Mouse (Mus musculus) hindbrain, embryonic 10.5 days (tissue): ENCODE results near the gene Cish. TPM values are rescaled to one million over a fixed set of nuclear protein-coding genes. Genes with fewer than 3 reads are reported as not detected.

ENCODE experiments used
- DNase-seq: peaks from one replicate; pipeline ENCODE4 v3.0.0-alpha.2; 2017; ENCODE audit warnings: low spot score
- H3K27ac ChIP-seq: fragments of 300-500 bp; sonication (generic); 2 replicates; pipeline ENCODE4 v1.5.1; 2016; ENCODE audit warnings: mild to moderate bottlenecking, moderate library complexity
- H3K27me3 ChIP-seq: fragments of 300-500 bp; sonication (generic); 2 replicates; pipeline ENCODE4 v1.6.1; 2016; ENCODE audit warnings: mild to moderate bottlenecking; ENCODE audit not compliant: poor library complexity, insufficient read depth, severe bottlenecking
- H3K36me3 ChIP-seq: fragments of 300-500 bp; sonication (generic); 2 replicates; pipeline ENCODE4 v1.6.1; 2016; ENCODE audit warnings: mild to moderate bottlenecking, moderate library complexity
- H3K4me1 ChIP-seq: fragments of 300-500 bp; sonication (generic); replicated peaks from 2 replicates; pipeline ENCODE4 v1.6.1; 2016; ENCODE audit warnings: mild to moderate bottlenecking
- H3K4me3 ChIP-seq: fragments of 300-500 bp; sonication (generic); 2 replicates; pipeline ENCODE4 v1.5.1; 2016; ENCODE audit warnings: mild to moderate bottlenecking, moderate library complexity
- H3K9me3 ChIP-seq: fragments of 300-500 bp; sonication (generic); 2 replicates; pipeline ENCODE4 v1.6.1; 2016; ENCODE audit warnings: mild to moderate bottlenecking, moderate library complexity
- WGBS: fragments of 180-500 bp; shearing (Covaris S2); methylation state at CpG from one replicate; pipeline ENCODE4 v1.1.7; 2016; 5-methylcytosine and 5-hydroxymethylcytosine counted together
- polyA plus RNA-seq: library from polyadenylated mRNA; unstranded; fragments of >200 nt; fragmentation: Nextera tagmentation; extraction: Ambion mirVana; gene quantifications from 2 replicates; pipeline ENCODE4 v1.2.1, GENCODE M21; 2016

Gene Cish
- polyA plus RNA-seq, 1 experiment from 2014 or later, result 9.7 TPM

- no peaks in the 10 kb centered on the region for H3K9me3 ChIP-seq
- H3K27ac ChIP-seq, result no peak overlapping the region
- WGBS, result 85% methylated on average over 4 of the region's 4 CpGs
- H3K27me3 ChIP-seq, result peaks cover 30% of the 10 kb centered on the region
- H3K4me1 ChIP-seq, result peaks cover 32% of the 10 kb centered on the region
- H3K36me3 ChIP-seq, result peaks cover 5% of the 10 kb centered on the region
- peak overlapping the region; percentile 69 for H3K4me3 ChIP-seq
- no peak for DNase-seq
These were observed 210 bp upstream of the Cish start for GRCm38 (mm10) chr9:107295616-107296015.

- DNase-seq, result no peak
- H3K4me3 ChIP-seq, result peak overlapping the region; percentile 69
- no peaks in the 10 kb centered on the region for H3K9me3 ChIP-seq
- H3K4me1 ChIP-seq, result peaks cover 32% of the 10 kb centered on the region
- H3K27ac ChIP-seq, result peak overlapping the region; percentile 86
- 10% methylated on average over 14 of the region's 14 CpGs for WGBS
- H3K36me3 ChIP-seq, result peaks cover 9% of the 10 kb centered on the region
- peaks cover 30% of the 10 kb centered on the region for H3K27me3 ChIP-seq
These were observed 215 bp downstream of the Cish start for GRCm38 (mm10) chr9:107296041-107296440.

- peak overlapping the region; percentile 86 for H3K27ac ChIP-seq
- under 1% methylated on average over 31 of the region's 31 CpGs for WGBS
These were observed 707 bp downstream of the Cish start for GRCm38 (mm10) chr9:107296501-107296965.

GRCm38 (mm10) chr9:107297059-107297458 is 1.2 kb downstream of the Cish start:
- Histone ChIP-seq H3K27ac (peak overlapping the region; percentile 86), H3K27me3 (peaks cover 30% of the 10 kb centered on the region), H3K4me3 (peak overlapping the region; percentile 69), H3K4me1 (peaks cover 32% of the 10 kb centered on the region), H3K9me3 (no peaks in the 10 kb centered on the region), H3K36me3 (peaks cover 19% of the 10 kb centered on the region)
- WGBS, result 11% methylated on average over 16 of the region's 16 CpGs
- DNase-seq, result no peak

More at GRCm38 (mm10) chr9:107296501-107296965, 707 bp downstream of the Cish start:
- peak; percentile 91 for DNase-seq
- Histone ChIP-seq H3K36me3 (peaks cover 14% of the 10 kb centered on the region), H3K4me3 (peak overlapping the region; percentile 69), H3K9me3 (no peaks in the 10 kb centered on the region), H3K27me3 (peaks cover 30% of the 10 kb centered on the region), H3K4me1 (peaks cover 32% of the 10 kb centered on the region)

GRCm38 (mm10) chr9:107297658-107298057 is 1.8 kb downstream of the Cish start:
- 0 out of 2 replicates have a peak overlapping the region, but pooled peaks have one; percentile 86 for H3K27ac ChIP-seq
- WGBS, result 87% methylated on average over 4 of the region's 4 CpGs
- peak overlapping the region; percentile 69 for H3K4me3 ChIP-seq
- H3K9me3 ChIP-seq, result no peaks in the 10 kb centered on the region
- DNase-seq, result no peak
- H3K4me1 ChIP-seq, result peaks cover 32% of the 10 kb centered on the region
- peaks cover 25% of the 10 kb centered on the region for H3K27me3 ChIP-seq
- H3K36me3 ChIP-seq, result peaks cover 20% of the 10 kb centered on the region

- H3K27me3 ChIP-seq, result peaks cover 20% of the 10 kb centered on the region
- no peak for DNase-seq
- H3K4me3 ChIP-seq, result peak overlapping the region; percentile 69; the same call in 1 of the 2 replicates
- WGBS, result 89% methylated on average over 8 of the region's 8 CpGs
- no peak overlapping the region for H3K27ac ChIP-seq
- H3K9me3 ChIP-seq, result no peaks in the 10 kb centered on the region
- H3K36me3 ChIP-seq, result peaks cover 20% of the 10 kb centered on the region
- peaks cover 32% of the 10 kb centered on the region for H3K4me1 ChIP-seq
These were observed 2.4 kb downstream of the Cish start for GRCm38 (mm10) chr9:107298059-107298780.

- no peak overlapping the region for H3K27ac ChIP-seq
- peaks cover 20% of the 10 kb centered on the region for H3K27me3 ChIP-seq
- no peak for DNase-seq
- WGBS, result 93% methylated on average over 6 of the region's 6 CpGs
- H3K36me3 ChIP-seq, result peaks cover 20% of the 10 kb centered on the region
- H3K9me3 ChIP-seq, result no peaks in the 10 kb centered on the region
- H3K4me3 ChIP-seq, result no peak overlapping the region
- H3K4me1 ChIP-seq, result peaks cover 32% of the 10 kb centered on the region
These were observed 3.0 kb downstream of the Cish start for GRCm38 (mm10) chr9:107298876-107299275.

- Histone ChIP-seq H3K4me3 (no peak overlapping the region), H3K27ac (no peak overlapping the region), H3K27me3 (peaks cover 16% of the 10 kb centered on the region), H3K36me3 (peaks cover 20% of the 10 kb centered on the region), H3K4me1 (peaks cover 29% of the 10 kb centered on the region), H3K9me3 (no peaks in the 10 kb centered on the region)
- 90% methylated on average over 7 of the region's 7 CpGs for WGBS
- no peak for DNase-seq
These were observed 4.0 kb downstream of the Cish start for GRCm38 (mm10) chr9:107299783-107300182.

GRCm38 (mm10) chr9:107300224-107300973 is 4.6 kb downstream of the Cish start:
- Histone ChIP-seq H3K27me3 (peaks cover 11% of the 10 kb centered on the region), H3K4me1 (peaks cover 33% of the 10 kb centered on the region), H3K27ac (no peak overlapping the region), H3K9me3 (no peaks in the 10 kb centered on the region), H3K4me3 (no peak overlapping the region), H3K36me3 (peaks cover 20% of the 10 kb centered on the region)
- 92% methylated on average over 30 of the region's 30 CpGs for WGBS
- no peak for DNase-seq

- Histone ChIP-seq H3K4me1 (peaks cover 33% of the 10 kb centered on the region), H3K27ac (no peak overlapping the region), H3K36me3 (peaks cover 20% of the 10 kb centered on the region), H3K4me3 (no peak overlapping the region), H3K9me3 (no peaks in the 10 kb centered on the region), H3K27me3 (0 out of 2 replicates have a peak, but pooled peaks cover 8% of the 10 kb centered on the region)
- WGBS, result 80% methylated on average over 17 of the region's 17 CpGs
- no peak for DNase-seq
These were observed 5.9 kb downstream of the Cish start for GRCm38 (mm10) chr9:107301554-107302331.

- peaks cover 27% of the 10 kb centered on the region for H3K4me1 ChIP-seq
- DNase-seq, result no peak
- peaks cover 20% of the 10 kb centered on the region for H3K36me3 ChIP-seq
- H3K9me3 ChIP-seq, result no peaks in the 10 kb centered on the region
- H3K27ac ChIP-seq, result no peak overlapping the region
- H3K27me3 ChIP-seq, result 0 out of 2 replicates have a peak, but pooled peaks cover 2% of the 10 kb centered on the region
- 76% methylated on average over 7 of the region's 7 CpGs for WGBS
- no peak overlapping the region for H3K4me3 ChIP-seq
These were observed 6.8 kb downstream of the Cish start for GRCm38 (mm10) chr9:107302592-107302991.

- Histone ChIP-seq H3K27ac (no peak overlapping the region), H3K4me3 (no peak overlapping the region)
These were observed 7.4 kb downstream of the Cish start for GRCm38 (mm10) chr9:107303121-107303820.

More at GRCm38 (mm10) chr9:107303121-107303820, 7.4 kb downstream of the Cish start:
- H3K36me3 ChIP-seq, result peaks cover 20% of the 10 kb centered on the region
- no peaks in the 10 kb centered on the region for H3K9me3 ChIP-seq
- DNase-seq, result no peak
- peaks cover 28% of the 10 kb centered on the region; the same call in 1 of the 2 replicates for H3K4me1 ChIP-seq
- WGBS, result 83% methylated on average over 9 of the region's 9 CpGs
- no peaks in the 10 kb centered on the region for H3K27me3 ChIP-seq
